Mouse (Mus musculus) ES-E14 (cell line): ENCODE data around the gene Tshz2.

Experiments used
- CHD2 ChIP-seq: IDR thresholded peaks from 2 replicates; pipeline ENCODE4 v1.6.1; 2014; ENCODE audit warnings: mild to moderate bottlenecking, low read depth, low read length, inconsistent platforms
- HCFC1 ChIP-seq: IDR thresholded peaks from 2 replicates; pipeline ENCODE4 v1.6.1; 2012; ENCODE audit warnings: low read length, inconsistent platforms, borderline replicate concordance; ENCODE audit not compliant: insufficient read depth
- MAFK ChIP-seq: IDR thresholded peaks from 2 replicates; pipeline ENCODE4 v1.6.1; 2014; ENCODE audit warnings: mild to moderate bottlenecking, low read depth, low read length, inconsistent platforms; ENCODE audit not compliant: insufficient read depth
- ZC3H11A ChIP-seq: IDR thresholded peaks from 2 replicates; pipeline ENCODE4 v1.6.1; 2012; ENCODE audit warnings: low read depth, mild to moderate bottlenecking, inconsistent platforms, low read length, borderline replicate concordance

DNA sequence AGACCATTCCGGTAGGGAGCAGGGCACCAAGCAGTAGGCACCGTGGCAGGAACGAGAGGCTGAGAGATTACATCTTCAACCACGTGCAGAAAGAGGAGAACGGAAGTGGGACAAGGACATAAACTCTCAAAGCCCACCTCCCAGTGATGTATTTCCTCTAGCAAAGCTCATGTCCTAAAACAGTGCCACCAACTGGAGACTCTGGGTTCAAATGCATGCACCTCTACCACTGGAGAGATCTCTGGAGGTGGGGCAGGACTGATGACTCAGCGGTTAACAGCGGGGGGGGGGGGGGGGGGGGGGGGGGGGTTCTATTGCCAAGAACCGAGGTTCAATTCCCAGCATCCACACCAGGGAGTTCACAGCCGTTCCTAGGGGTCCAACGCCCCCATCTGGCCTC lies 410.5 kb downstream of the Tshz2 start:
- TF ChIP-seq ZC3H11A (no peak), HCFC1 (no peak), MAFK (peak; percentile 83), CHD2 (no peak; the same call in 1 of the 2 replicates)
